Mouse (Mus musculus) effector memory CD4-positive, alpha-beta T cell, adult 7 months (primary cell): ENCODE data around the gene Sec14l3. TPM values are rescaled to one million over a fixed set of nuclear protein-coding genes. Genes with fewer than 3 reads are reported as not detected.

Experiments used
- polyA plus RNA-seq: library from polyadenylated mRNA; unstranded; fragments of 100-300 nt; shearing (Covaris generic); gene quantifications from one replicate; pipeline ENCODE4 v1.2.1, GENCODE M21; 2017

Gene Sec14l3
- polyA plus RNA-seq, result 0.62 TPM

GRCm38 (mm10) chr11:4064627-4065122 lies at the start of gene Sec14l3:
TSS of gene Sec14l3 (plus strand) at chr11:4064841.

GRCm38 (mm10) chr11:4031126-4031941 lies 33.3 kb upstream of the Sec14l3 start, which contains the start of gene Sec14l4:
TSS of gene Sec14l4 (plus strand) at chr11:4031462.

GRCm38 (mm10) chr11:4095171-4096053 lies 30.8 kb downstream of the Sec14l3 start, which contains the start of gene Mtfp1:
TSS of gene Mtfp1 (minus strand) at chr11:4095445.

GRCm38 (mm10) chr11:4122742-4123579 lies 58.3 kb downstream of the Sec14l3 start, which contains the start of gene Sec14l2:
TSS of gene Sec14l2 (minus strand) at chr11:4123415.

Other genes starting within 250 kb of the Sec14l3 start
- gene Osbp2, start 200.9 kb upstream of the Sec14l3 start, polyA plus RNA-seq, result not detected
- not detected for gene 4921536K21Rik, start 169.7 kb upstream of the Sec14l3 start, polyA plus RNA-seq
- gene Dusp18, start 169.6 kb upstream of the Sec14l3 start, polyA plus RNA-seq, result 1.1 TPM
- 2.7 TPM for gene Slc35e4, start 150.2 kb upstream of the Sec14l3 start, polyA plus RNA-seq
- 17.8 TPM for gene Tcn2, start 132.7 kb upstream of the Sec14l3 start, polyA plus RNA-seq
- 57.1 TPM for gene Pes1, start 100.9 kb upstream of the Sec14l3 start, polyA plus RNA-seq
- gene 4930556J24Rik, start 88.1 kb upstream of the Sec14l3 start, polyA plus RNA-seq, result 0.45 TPM
- not detected for gene Gal3st1, start 81.2 kb upstream of the Sec14l3 start, polyA plus RNA-seq
- 0.11 TPM for gene Sec14l4, start 33.4 kb upstream of the Sec14l3 start, polyA plus RNA-seq
- 0.63 TPM for gene Mtfp1, start 30.6 kb downstream of the Sec14l3 start, polyA plus RNA-seq
- 0.62 TPM for gene Sec14l2, start 58.6 kb downstream of the Sec14l3 start, polyA plus RNA-seq
- 27.5 TPM for gene Rnf215, start 70.4 kb downstream of the Sec14l3 start, polyA plus RNA-seq
- gene Ccdc157, start 95.5 kb downstream of the Sec14l3 start, polyA plus RNA-seq, result 7.3 TPM
- 38.1 TPM for gene Sf3a1, start 95.5 kb downstream of the Sec14l3 start, polyA plus RNA-seq
- 93.1 TPM for gene Tbc1d10a, start 121.9 kb downstream of the Sec14l3 start, polyA plus RNA-seq
- gene Castor1, start 153.4 kb downstream of the Sec14l3 start, polyA plus RNA-seq, result 25.3 TPM
- 7.5 TPM for gene Osm, start 171.6 kb downstream of the Sec14l3 start, polyA plus RNA-seq
- gene Lif, start 192.7 kb downstream of the Sec14l3 start, polyA plus RNA-seq, result 3.1 TPM